Mouse (Mus musculus): Measurements from ENCODE around the gene Hoxb4. TPM values are rescaled to one million over a fixed set of nuclear protein-coding genes. Genes with fewer than 3 reads are reported as not detected.

Hoxb4 gene
- polyA plus RNA-seq (2015; fragmentation: Nextera tagmentation; extraction: Ambion mirVana): 4.1 and 6.2 TPM in 2 replicates

DNA sequence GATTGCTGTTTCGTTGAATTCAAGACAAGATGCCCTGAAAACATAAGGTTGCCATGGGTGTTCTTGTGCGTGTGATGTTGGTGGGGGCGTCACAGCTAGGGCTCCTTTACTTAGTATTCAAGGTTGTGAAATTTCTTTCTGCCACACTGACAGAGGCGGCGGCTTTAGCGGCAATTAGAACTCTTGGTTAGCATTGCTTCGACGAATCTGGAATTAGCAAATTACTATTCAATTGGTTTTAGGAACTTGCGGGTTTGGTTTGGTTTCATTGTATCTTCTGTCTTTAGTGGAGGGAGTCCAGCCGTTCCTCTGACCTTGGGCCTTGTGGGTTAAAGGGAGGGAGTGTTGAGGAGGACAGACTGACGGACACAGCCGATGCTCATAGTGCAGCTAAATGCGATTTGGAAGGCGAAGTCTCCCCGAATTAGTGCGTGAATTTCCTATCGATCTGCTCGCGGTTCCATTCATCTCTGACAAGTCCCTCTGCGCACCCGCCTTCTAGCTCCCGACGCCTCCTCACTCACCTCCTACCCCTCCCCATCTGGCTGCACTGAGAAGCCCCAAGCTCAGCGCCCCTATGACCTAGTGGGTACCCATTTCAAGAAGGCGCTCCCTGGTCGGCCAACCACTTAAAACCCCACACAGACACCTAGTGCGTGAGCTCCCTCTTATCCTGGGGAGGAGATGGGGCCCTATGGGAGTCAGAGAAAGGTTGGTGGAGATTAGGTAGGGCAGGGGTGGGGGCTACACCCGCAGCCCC, at the start of gene Hoxb4:
Gene Hoxb4, plus strand, starts transcription at position 660 of the 760 bp plus-strand sequence.
- Histone ChIP-seq H3K9ac (replicated peaks; ENCODE audit: low read length) (peak within 1 kb of the TSS; percentile 90), H3K4me1 (ENCODE audit: insufficient read depth, low read length) (peaks cover 72% of the 10 kb centered on the region), H3K9me3 (ENCODE audit: low read length) (no peaks in the 10 kb centered on the region), H3K27me3 (ENCODE audit: insufficient read depth, low read length) (no peaks in the 10 kb centered on the region), H3K4me2 (replicated peaks; ENCODE audit: low read depth, low read length) (peak within 1 kb of the TSS; percentile 90), H3K27ac (ENCODE audit: low read length) (peak within 1 kb of the TSS; percentile 99), H3K36me3 (ENCODE audit: insufficient read depth, low read length) (0 out of 2 replicates have a peak, but pooled peaks cover 4% of the 10 kb centered on the region), H3K4me3 (ENCODE audit: low read length) (peak within 1 kb of the TSS; percentile 71)
- ATAC-seq (ENCODE audit: low FRiP score, low TSS enrichment): peak; percentile 6; the same call in 1 of the 2 replicates
- 7% methylated on average over 28 of the region's 28 CpGs for WGBS

GRCm38 (mm10) chr11:96269869-96270268, 48.2 kb upstream of the Hoxb4 start:
- peak overlapping the region; percentile 71 for H3K4me3 ChIP-seq (ENCODE audit: low read length)
- peak overlapping the region; percentile 86 for H3K4me2 ChIP-seq (replicated peaks; ENCODE audit: low read depth, low read length)
- peak overlapping the region; percentile 85 for H3K9ac ChIP-seq (replicated peaks; ENCODE audit: low read length)
- H3K27me3 ChIP-seq (ENCODE audit: insufficient read depth, low read length): no peaks in the 10 kb centered on the region; the same call in 1 of the 2 replicates
- WGBS: 1% methylated on average over 19 of the region's 19 CpGs
- ATAC-seq (ENCODE audit: low FRiP score, low TSS enrichment): no peak
- peaks cover 64% of the 10 kb centered on the region for H3K4me1 ChIP-seq (ENCODE audit: insufficient read depth, low read length)
- peaks cover 7% of the 10 kb centered on the region; the same call in 1 of the 2 replicates for H3K36me3 ChIP-seq (ENCODE audit: insufficient read depth, low read length)
- peak overlapping the region; percentile 96 for H3K27ac ChIP-seq (ENCODE audit: low read length)
- H3K9me3 ChIP-seq (ENCODE audit: low read length): no peaks in the 10 kb centered on the region

DNA sequence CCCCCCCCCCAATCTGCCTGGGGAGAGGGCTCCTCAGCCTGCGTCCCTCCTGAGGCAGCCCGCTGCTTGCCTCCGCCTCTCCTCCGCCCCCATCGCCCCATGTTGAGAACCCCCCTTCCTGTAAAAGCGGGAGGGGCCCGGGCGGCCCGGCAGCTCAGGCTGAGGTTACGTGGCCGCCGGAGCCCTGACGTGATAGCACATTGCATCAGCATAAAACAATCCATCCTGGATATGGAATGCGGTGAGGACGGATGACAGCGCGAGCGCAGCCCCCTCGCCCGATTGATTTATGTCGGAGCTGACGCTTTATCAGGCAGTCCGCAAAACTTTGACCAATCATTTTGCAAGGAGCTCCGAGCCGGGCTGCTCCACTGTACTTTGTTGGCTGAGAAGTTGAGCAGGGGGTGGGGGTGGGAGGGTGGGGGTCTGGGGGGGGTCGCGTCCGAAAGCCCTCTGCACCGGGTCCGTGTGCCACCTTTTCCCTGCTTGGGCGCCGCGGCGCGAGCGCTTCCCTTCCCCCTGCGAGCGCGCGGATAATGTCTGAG, 47.0 kb upstream of the Hoxb4 start, which contains the start of gene Hoxb9:
Gene Hoxb9, plus strand, starts transcription at position 462 of the 545 bp plus-strand sequence.
- Histone ChIP-seq H3K4me1 (ENCODE audit: insufficient read depth, low read length) (peaks cover 60% of the 10 kb centered on the region), H3K9ac (replicated peaks; ENCODE audit: low read length) (peak within 1 kb of the TSS; percentile 85), H3K4me2 (replicated peaks; ENCODE audit: low read depth, low read length) (peak within 1 kb of the TSS; percentile 86), H3K36me3 (ENCODE audit: insufficient read depth, low read length) (0 out of 2 replicates have a peak, but pooled peaks cover 5% of the 10 kb centered on the region), H3K4me3 (ENCODE audit: low read length) (peak within 1 kb of the TSS; percentile 71), H3K27me3 (ENCODE audit: insufficient read depth, low read length) (no peaks in the 10 kb centered on the region; the same call in 1 of the 2 replicates), H3K9me3 (ENCODE audit: low read length) (no peaks in the 10 kb centered on the region), H3K27ac (ENCODE audit: low read length) (peak within 1 kb of the TSS; percentile 96)
- ATAC-seq (ENCODE audit: low FRiP score, low TSS enrichment): peak; percentile 57
- under 1% methylated on average over 40 of the region's 40 CpGs for WGBS

DNA sequence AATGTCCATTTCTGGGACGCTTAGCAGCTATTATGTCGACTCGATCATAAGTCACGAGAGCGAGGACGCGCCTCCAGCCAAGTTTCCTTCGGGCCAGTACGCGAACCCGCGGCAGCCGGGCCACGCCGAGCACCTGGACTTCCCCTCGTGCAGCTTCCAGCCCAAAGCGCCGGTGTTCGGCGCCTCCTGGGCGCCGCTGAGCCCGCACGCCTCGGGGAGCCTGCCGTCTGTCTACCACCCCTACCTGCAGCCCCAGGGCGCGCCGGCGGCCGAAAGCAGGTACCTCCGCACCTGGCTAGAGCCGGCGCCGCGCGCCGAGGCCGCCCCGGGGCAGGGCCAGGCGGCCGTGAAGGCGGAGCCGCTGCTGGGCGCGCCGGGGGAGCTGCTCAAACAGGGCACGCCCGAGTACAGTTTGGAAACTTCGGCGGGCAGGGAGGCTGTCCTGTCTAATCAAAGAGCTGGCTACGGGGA, 46.5 kb upstream of the Hoxb4 start:
- 0 out of 2 replicates have a peak, but pooled peaks cover 3% of the 10 kb centered on the region for H3K36me3 ChIP-seq (ENCODE audit: insufficient read depth, low read length)
- peak overlapping the region; percentile 86 for H3K4me2 ChIP-seq (replicated peaks; ENCODE audit: low read depth, low read length)
- H3K4me1 ChIP-seq (ENCODE audit: insufficient read depth, low read length): peaks cover 61% of the 10 kb centered on the region
- peak; percentile 76 for ATAC-seq (ENCODE audit: low FRiP score, low TSS enrichment)
- peak overlapping the region; percentile 71 for H3K4me3 ChIP-seq (ENCODE audit: low read length)
- peak overlapping the region; percentile 96 for H3K27ac ChIP-seq (ENCODE audit: low read length)
- no peaks in the 10 kb centered on the region; the same call in 1 of the 2 replicates for H3K27me3 ChIP-seq (ENCODE audit: insufficient read depth, low read length)
- WGBS: under 1% methylated on average over 52 of the region's 52 CpGs
- H3K9me3 ChIP-seq (ENCODE audit: low read length): no peaks in the 10 kb centered on the region
- H3K9ac ChIP-seq (replicated peaks; ENCODE audit: low read length): peak overlapping the region; percentile 85

GRCm38 (mm10) chr11:96272024-96272921, 45.8 kb upstream of the Hoxb4 start:
- H3K9me3 ChIP-seq (ENCODE audit: low read length): no peaks in the 10 kb centered on the region
- peak overlapping the region; percentile 85 for H3K9ac ChIP-seq (replicated peaks; ENCODE audit: low read length)
- peak; percentile 66 for ATAC-seq (ENCODE audit: low FRiP score, low TSS enrichment)
- H3K36me3 ChIP-seq (ENCODE audit: insufficient read depth, low read length): 0 out of 2 replicates have a peak, but pooled peaks cover 2% of the 10 kb centered on the region
- peak overlapping the region; percentile 96 for H3K27ac ChIP-seq (ENCODE audit: low read length)
- H3K4me1 ChIP-seq (ENCODE audit: insufficient read depth, low read length): peaks cover 64% of the 10 kb centered on the region
- no peaks in the 10 kb centered on the region; the same call in 1 of the 2 replicates for H3K27me3 ChIP-seq (ENCODE audit: insufficient read depth, low read length)
- peak overlapping the region; percentile 71 for H3K4me3 ChIP-seq (ENCODE audit: low read length)
- H3K4me2 ChIP-seq (replicated peaks; ENCODE audit: low read depth, low read length): peak overlapping the region; percentile 86
- under 1% methylated on average over 54 of the region's 58 CpGs for WGBS

GRCm38 (mm10) chr11:96274428-96274827, 43.6 kb upstream of the Hoxb4 start:
- Histone ChIP-seq H3K4me2 (replicated peaks; ENCODE audit: low read depth, low read length) (peak overlapping the region; percentile 86), H3K4me1 (ENCODE audit: insufficient read depth, low read length) (peaks cover 68% of the 10 kb centered on the region), H3K9me3 (ENCODE audit: low read length) (no peaks in the 10 kb centered on the region), H3K27ac (ENCODE audit: low read length) (peak overlapping the region; percentile 16; the same call in 1 of the 2 replicates), H3K27me3 (ENCODE audit: insufficient read depth, low read length) (no peaks in the 10 kb centered on the region; the same call in 1 of the 2 replicates), H3K36me3 (ENCODE audit: insufficient read depth, low read length) (no peaks in the 10 kb centered on the region), H3K4me3 (ENCODE audit: low read length) (peak overlapping the region; percentile 71), H3K9ac (replicated peaks; ENCODE audit: low read length) (peak overlapping the region; percentile 85; the same call in 1 of the 2 replicates)
- 51% methylated on average over 10 of the region's 10 CpGs for WGBS
- no peak for ATAC-seq (ENCODE audit: low FRiP score, low TSS enrichment)

DNA sequence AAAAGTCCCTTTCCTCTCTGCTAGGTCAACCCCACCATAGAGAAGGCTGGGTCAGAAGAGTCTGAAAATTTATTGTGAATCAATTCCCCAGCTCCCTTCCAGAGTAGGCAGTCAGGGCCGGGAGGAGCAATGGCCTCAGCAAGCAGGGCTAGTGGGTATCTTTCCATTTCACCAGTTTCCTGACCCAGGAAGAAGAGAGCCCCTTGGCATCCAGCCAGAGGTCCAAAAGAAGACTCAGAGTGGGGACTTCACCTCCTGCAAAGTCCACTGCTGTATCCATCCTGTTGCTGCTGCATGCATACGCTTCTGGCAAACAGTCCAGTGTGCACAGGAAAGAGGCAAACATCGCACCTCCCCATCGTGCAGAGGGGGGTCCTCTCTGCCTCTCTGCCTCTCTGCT, 42.2 kb upstream of the Hoxb4 start:
- Histone ChIP-seq H3K27me3 (ENCODE audit: insufficient read depth, low read length) (no peaks in the 10 kb centered on the region), H3K9me3 (ENCODE audit: low read length) (no peaks in the 10 kb centered on the region), H3K4me2 (replicated peaks; ENCODE audit: low read depth, low read length) (peak overlapping the region; percentile 90), H3K36me3 (ENCODE audit: insufficient read depth, low read length) (no peaks in the 10 kb centered on the region), H3K4me1 (ENCODE audit: insufficient read depth, low read length) (peaks cover 65% of the 10 kb centered on the region), H3K4me3 (ENCODE audit: low read length) (no peak overlapping the region), H3K27ac (ENCODE audit: low read length) (peak overlapping the region; percentile 86), H3K9ac (replicated peaks; ENCODE audit: low read length) (peak overlapping the region; percentile 78)
- no peak for ATAC-seq (ENCODE audit: low FRiP score, low TSS enrichment)
- 33% methylated on average over 4 of the region's 4 CpGs for WGBS

GRCm38 (mm10) chr11:96277151-96278044, 40.7 kb upstream of the Hoxb4 start:
- H3K27me3 ChIP-seq (ENCODE audit: insufficient read depth, low read length): no peaks in the 10 kb centered on the region
- no peaks in the 10 kb centered on the region for H3K36me3 ChIP-seq (ENCODE audit: insufficient read depth, low read length)
- WGBS: 4% methylated on average over 35 of the region's 35 CpGs
- peak overlapping the region; percentile 90 for H3K4me2 ChIP-seq (replicated peaks; ENCODE audit: low read depth, low read length)
- H3K4me1 ChIP-seq (ENCODE audit: insufficient read depth, low read length): peaks cover 69% of the 10 kb centered on the region
- peak overlapping the region; percentile 84 for H3K4me3 ChIP-seq (ENCODE audit: low read length)
- ATAC-seq (ENCODE audit: low FRiP score, low TSS enrichment): no peak
- peak overlapping the region; percentile 78 for H3K9ac ChIP-seq (replicated peaks; ENCODE audit: low read length)
- peak overlapping the region; percentile 86 for H3K27ac ChIP-seq (ENCODE audit: low read length)
- no peaks in the 10 kb centered on the region for H3K9me3 ChIP-seq (ENCODE audit: low read length)

All from kidney, embryonic 16.5 days (tissue).